Mouse (Mus musculus): ENCODE measurements around the gene Prmt1.

GRCm38 (mm10) chr7:44966638-44967037 is 19.7 kb downstream of the Prmt1 start:
- TF ChIP-seq CTCF (conservative IDR thresholded peaks at IDR 0.05; ENCODE audit: low read length): no peak
- no peak for TF ChIP-seq POU5F1 (IDR thresholded peaks at IDR 0.05; ENCODE audit: borderline replicate concordance, low read length)

Measured in E14TG2a.4 (cell line).